In the genomic region with DNA sequence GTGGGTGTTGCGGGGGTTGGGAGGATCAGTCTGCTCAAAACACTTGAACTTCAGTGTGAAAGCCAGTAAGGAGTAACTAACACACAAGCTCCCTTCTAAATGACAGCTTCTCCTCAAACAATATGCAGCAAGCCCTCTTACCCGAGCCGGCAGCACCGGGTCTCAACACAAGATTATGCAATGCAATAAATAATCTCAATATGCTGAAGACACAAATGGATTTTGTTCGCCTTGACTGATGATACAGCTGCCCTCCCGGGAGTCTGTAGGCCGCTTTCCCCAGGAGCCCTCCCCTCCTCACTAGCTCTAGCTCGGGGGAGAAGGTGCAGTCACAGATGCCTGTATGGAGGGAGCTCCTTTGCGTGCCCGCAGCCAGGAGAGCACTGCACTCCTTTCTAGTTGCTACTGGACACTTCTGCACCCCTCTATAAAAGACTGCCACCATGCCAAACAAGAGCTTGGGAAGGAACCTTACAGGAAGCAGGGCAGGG, we compare ENCODE assay signal across 14 mouse cellular contexts. TPM values are rescaled to one million over a fixed set of nuclear protein-coding genes. Genes with fewer than 3 reads are reported as not detected.
A peak's percentile ranks its signal among the peaks of the same experiment; 100 is the strongest.
DNase-seq lines count a peak whose midpoint lies in the region; ATAC-seq and TF ChIP-seq lines count a peak whose summit lies in the region.
"Had no signal": no experiment of that assay in that cellular context is flagged by ENCODE, and none has a peak within 500 bp of the region (broad histone marks: within the 10 kb centered on the region; RNA-seq: fewer than 3 reads in every experiment).

No protein-coding gene starts in this region.

- H3K4me3 ChIP-seq in hindbrain, postnatal 0 days (ENCODE audit: low read length) = peak overlapping the region; percentile 63
- H3K4me3 ChIP-seq in neural tube, embryonic 14.5 days (ENCODE audit: low read depth, low read length) = peak overlapping the region; percentile 56
- H3K4me3 ChIP-seq in stomach, postnatal 0 days (ENCODE audit: low read depth, low read length) = no peak overlapping the region
- H3K4me3 ChIP-seq: embryonic facial prominence, embryonic 13.5 days; myocyte had no signal

- no peaks in the 10 kb centered on the region for H3K9me3 ChIP-seq in hindbrain, postnatal 0 days (ENCODE audit: low read length)
- H3K9me3 ChIP-seq in neural tube, embryonic 14.5 days (ENCODE audit: control insufficient read depth, low read length) = no peaks in the 10 kb centered on the region
- no peaks in the 10 kb centered on the region for H3K9me3 ChIP-seq in stomach, postnatal 0 days (ENCODE audit: control insufficient read depth, low read length)
- H3K9me3 ChIP-seq: embryonic facial prominence, embryonic 13.5 days had no signal

- no peak for TF ChIP-seq CTCF in hindbrain, postnatal 0 days (IDR thresholded peaks at IDR 0.05; ENCODE audit: low read depth)
- no peak for TF ChIP-seq CTCF in stomach, postnatal 0 days (IDR thresholded peaks at IDR 0.05; ENCODE audit: low read depth)

- DNase-seq in frontal cortex, postnatal 36 days (ENCODE audit: low spot score in 2 of 2) = peak; percentile 50 to 53
- no peak for DNase-seq in frontal cortex, postnatal 14 days (ENCODE audit: low spot score in 2 of 2)
- DNase-seq in cerebellum, postnatal 25 days = peak; percentile 60 to 73
- DNase-seq in hindbrain, postnatal 0 days (ENCODE audit: low spot score) = peak; percentile 23
- no peak for DNase-seq in thymus, postnatal 10 days (ENCODE audit: low spot score in 2 of 2)
- DNase-seq in stomach, postnatal 0 days (ENCODE audit: low spot score) = no peak
- no peak for DNase-seq in adrenal gland, adult 8-10 months
- DNase-seq: adrenal gland, postnatal 25 days; gastrocnemius, postnatal 36 days; heart, postnatal 4 days had no signal

- H3K4me1 ChIP-seq in hindbrain, postnatal 0 days (ENCODE audit: insufficient read depth, low read length) = 0 out of 2 replicates have a peak, but pooled peaks cover 5% of the 10 kb centered on the region
- H3K4me1 ChIP-seq in neural tube, embryonic 14.5 days (ENCODE audit: control insufficient read depth, insufficient read depth, low read length) = peaks cover 20% of the 10 kb centered on the region
- no peaks in the 10 kb centered on the region for H3K4me1 ChIP-seq in stomach, postnatal 0 days (replicated peaks; ENCODE audit: control insufficient read depth, insufficient read depth)

- ATAC-seq in hindbrain, postnatal 0 days = no peak
- ATAC-seq in neural tube, embryonic 14.5 days (ENCODE audit: low read depth) = no peak
- no peak for ATAC-seq in stomach, postnatal 0 days (ENCODE audit: low FRiP score, low TSS enrichment)

- 32% methylated on average over 10 of the region's 10 CpGs for WGBS in hindbrain, postnatal 0 days
- 36% methylated on average over 10 of the region's 10 CpGs for WGBS in neural tube, embryonic 14.5 days
- WGBS in stomach, postnatal 0 days = 55% methylated on average over 10 of the region's 10 CpGs

- TF ChIP-seq EP300 in stomach, postnatal 0 days (optimal IDR thresholded peaks at IDR 0.05) = no peak

- peak overlapping the region; percentile 75 for H3K9ac ChIP-seq in hindbrain, postnatal 0 days (replicated peaks; ENCODE audit: low read length)
- peak overlapping the region; percentile 78 for H3K9ac ChIP-seq in neural tube, embryonic 14.5 days (replicated peaks; ENCODE audit: low read depth, low read length)
- no peak overlapping the region for H3K9ac ChIP-seq in stomach, postnatal 0 days (ENCODE audit: low read length)
- H3K9ac ChIP-seq: embryonic facial prominence, embryonic 13.5 days had no signal

- no peaks in the 10 kb centered on the region for H3K36me3 ChIP-seq in hindbrain, postnatal 0 days (ENCODE audit: insufficient read depth, low read length)
- H3K36me3 ChIP-seq in neural tube, embryonic 14.5 days (ENCODE audit: control insufficient read depth, insufficient read depth, low read length) = 0 out of 2 replicates have a peak, but pooled peaks cover 3% of the 10 kb centered on the region
- no peaks in the 10 kb centered on the region for H3K36me3 ChIP-seq in stomach, postnatal 0 days (ENCODE audit: control insufficient read depth, insufficient read depth, low read length)
- H3K36me3 ChIP-seq: embryonic facial prominence, embryonic 13.5 days had no signal

- H3K27me3 ChIP-seq in hindbrain, postnatal 0 days (ENCODE audit: insufficient read depth, low read length) = no peaks in the 10 kb centered on the region
- no peaks in the 10 kb centered on the region for H3K27me3 ChIP-seq in neural tube, embryonic 14.5 days (ENCODE audit: control insufficient read depth, insufficient read depth, low read length)
- no peaks in the 10 kb centered on the region for H3K27me3 ChIP-seq in stomach, postnatal 0 days (ENCODE audit: control insufficient read depth, insufficient read depth, low read length)
- H3K27me3 ChIP-seq: embryonic facial prominence, embryonic 13.5 days had no signal

- peak overlapping the region; percentile 84 for H3K27ac ChIP-seq in hindbrain, postnatal 0 days
- peak overlapping the region; percentile 58 for H3K27ac ChIP-seq in neural tube, embryonic 14.5 days (ENCODE audit: low read depth, low read length)
- no peak overlapping the region for H3K27ac ChIP-seq in stomach, postnatal 0 days (replicated peaks)
- H3K27ac ChIP-seq: embryonic facial prominence, embryonic 13.5 days had no signal

- H3K4me2 ChIP-seq in hindbrain, postnatal 0 days (ENCODE audit: low read depth, low read length) = peak overlapping the region; percentile 61
- H3K4me2 ChIP-seq in neural tube, embryonic 14.5 days (ENCODE audit: low read depth, low read length) = peak overlapping the region; percentile 70
- no peak overlapping the region for H3K4me2 ChIP-seq in stomach, postnatal 0 days (replicated peaks; ENCODE audit: low read depth)
- H3K4me2 ChIP-seq: embryonic facial prominence, embryonic 13.5 days had no signal

RNA-seq across cellular contexts. Expression of gene Mapk10, which starts 3.1 kb away (rescaled TPM):
- total RNA-seq in hindbrain, postnatal 0 days (2014; rRNA removed) = 23.4 and 108 TPM in 2 replicates
- polyA plus RNA-seq in hindbrain, postnatal 0 days (2015; fragmentation: Nextera tagmentation; extraction: Ambion mirVana) = 69.6 and 80.1 TPM in 2 replicates
- 106 and 115 TPM in 2 replicates for polyA plus RNA-seq in neural tube, embryonic 14.5 days (2014; fragmentation: Nextera tagmentation; extraction: Ambion mirVana)
- 2.2 TPM in 2 replicates for polyA plus RNA-seq in stomach, postnatal 0 days (2015; fragmentation: Nextera tagmentation; extraction: Ambion mirVana)
- total RNA-seq in adrenal gland, adult 8-10 months (2022) = 10 to 100 TPM in 3 of 4 experiments, 1 to 10 TPM in 1; 7.6 to 15.2 (median 11.3) TPM
- polyA plus RNA-seq: liver, embryonic 16.5 days had no signal

Comparison
In these comparisons a context has a peak if more than half of its experiments do, and no peak if none do; other contexts are left out.
1. DNase-seq: peak in frontal cortex, postnatal 36 days (2 of 2), cerebellum, postnatal 25 days (2 of 2) and hindbrain, postnatal 0 days (single experiment); none in frontal cortex, postnatal 14 days (0 of 2), thymus, postnatal 10 days (0 of 2), stomach, postnatal 0 days (single experiment) and adrenal gland, adult 8-10 months (single experiment).
2. RNA of gene Mapk10, which starts 3.1 kb away (polyA plus RNA-seq): 106 to 115 TPM in neural tube, embryonic 14.5 days and 69.6 to 80.1 TPM in hindbrain, postnatal 0 days; 2.2 TPM in stomach, postnatal 0 days; every median in the first group is over 10 times any median in the second.